12 mouse cellular contexts compared by ENCODE assay signal in the genomic region with DNA sequence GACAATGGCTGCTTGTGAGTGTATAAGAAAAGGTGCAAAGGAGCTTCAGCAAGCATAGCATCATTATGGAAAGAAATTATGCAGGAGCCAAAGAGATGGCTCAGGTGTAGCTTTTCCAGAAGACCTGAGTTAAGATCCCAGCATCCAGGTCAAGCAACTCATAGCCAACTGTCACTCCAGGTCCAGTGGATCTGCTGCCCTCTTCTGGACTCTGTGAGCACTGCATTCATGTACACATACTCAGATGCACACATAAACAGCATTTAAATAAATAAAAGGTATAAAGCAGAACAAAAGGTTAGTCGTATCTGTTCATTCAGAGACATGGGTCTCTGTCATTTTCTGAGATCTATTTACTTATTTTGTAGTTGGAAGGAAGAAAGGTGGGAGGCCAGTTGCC.
DNase-seq lines count a peak whose midpoint lies in the region; ATAC-seq and TF ChIP-seq lines count a peak whose summit lies in the region.
"Had no signal": no experiment of that assay in that cellular context is flagged by ENCODE, and none has a peak within 500 bp of the region (broad histone marks: within the 10 kb centered on the region; RNA-seq: fewer than 3 reads in every experiment).

No protein-coding gene starts in this region.

- no peak for ATAC-seq in liver, embryonic 14.5 days (ENCODE audit: insufficient read depth)
- no peak for ATAC-seq in liver, embryonic 11.5 days (replicated peaks; ENCODE audit: low FRiP score)

- H3K4me2 ChIP-seq in liver, embryonic 14.5 days (ENCODE audit: low read depth), result no peak overlapping the region
- H3K4me2 ChIP-seq in liver, embryonic 11.5 days, result no peak overlapping the region

- H3K4me1 ChIP-seq in liver, embryonic 14.5 days (replicated peaks; ENCODE audit: control insufficient read depth in 2 of 2, insufficient read depth in 2 of 2, low read length in 1 of 2), result no peaks in the 10 kb centered on the region
- H3K4me1 ChIP-seq in liver, embryonic 11.5 days (replicated peaks; ENCODE audit: control insufficient read depth, insufficient read depth, low read length), result no peaks in the 10 kb centered on the region

- TF ChIP-seq CTCF in liver, embryonic 14.5 days (IDR thresholded peaks at IDR 0.05; ENCODE audit: low read depth), result peak; percentile 41

- DNase-seq in embryo, embryonic 10 days (ENCODE audit: low spot score), result peak; percentile 44
- DNase-seq in embryo, embryonic 11 days, result no peak
- no peak for DNase-seq in liver, embryonic 14.5 days (ENCODE audit: low read depth in 3 of 3, low spot score in 3 of 3)
- no peak for DNase-seq in liver, embryonic 11.5 days (ENCODE audit: low spot score)
- DNase-seq in R1 (ENCODE audit: low read depth, low spot score), result peak; percentile 46
- peak; percentile 11 for DNase-seq in thymus, postnatal 0 days (ENCODE audit: low spot score)
- DNase-seq in urinary bladder, postnatal 4 days (ENCODE audit: low spot score in 2 of 2), result no peak
- no peak for DNase-seq in cerebellum, postnatal 4 days (ENCODE audit: low spot score in 2 of 2)
- DNase-seq: adrenal gland, adult 8-10 months; cerebellum, adult 8-10 months; heart, postnatal 36 days; kidney, postnatal 10 days had no signal

- no peak overlapping the region for H3K9ac ChIP-seq in liver, embryonic 14.5 days (replicated peaks)
- H3K9ac ChIP-seq in liver, embryonic 11.5 days (ENCODE audit: low read depth, low read length), result no peak overlapping the region

- TF ChIP-seq EP300 in liver, embryonic 14.5 days (IDR thresholded peaks at IDR 0.05; ENCODE audit: low read depth), result no peak

- no peak overlapping the region for H3K4me3 ChIP-seq in liver, embryonic 14.5 days (ENCODE audit: insufficient read depth in 1 of 2, low read depth in 2 of 2, low read length in 2 of 2)
- no peak overlapping the region for H3K4me3 ChIP-seq in liver, embryonic 11.5 days (ENCODE audit: low read depth, low read length)

- no peak overlapping the region for H3K27ac ChIP-seq in liver, embryonic 14.5 days
- H3K27ac ChIP-seq in liver, embryonic 11.5 days (ENCODE audit: low read depth, low read length), result no peak overlapping the region

- 60% methylated on average over 1 of the region's 1 CpGs for WGBS in liver, embryonic 14.5 days (ENCODE audit: insufficient replicate concordance)
- WGBS in liver, embryonic 11.5 days, result 71% methylated on average over 1 of the region's 1 CpGs

- no peaks in the 10 kb centered on the region for H3K27me3 ChIP-seq in liver, embryonic 14.5 days (ENCODE audit: control insufficient read depth, insufficient read depth, low read length)
- no peaks in the 10 kb centered on the region for H3K27me3 ChIP-seq in liver, embryonic 11.5 days (replicated peaks; ENCODE audit: control insufficient read depth, insufficient read depth, low read length)

- no peaks in the 10 kb centered on the region for H3K9me3 ChIP-seq in liver, embryonic 14.5 days (ENCODE audit: control insufficient read depth, low read length)
- H3K9me3 ChIP-seq in liver, embryonic 11.5 days (ENCODE audit: control insufficient read depth, low read length), result no peaks in the 10 kb centered on the region

- no peaks in the 10 kb centered on the region for H3K36me3 ChIP-seq in liver, embryonic 14.5 days (replicated peaks; ENCODE audit: control insufficient read depth, insufficient read depth, low read depth)
- no peaks in the 10 kb centered on the region for H3K36me3 ChIP-seq in liver, embryonic 11.5 days (ENCODE audit: control insufficient read depth, insufficient read depth, low read length)

Comparison
In these comparisons a context has a peak if more than half of its experiments do, and no peak if none do; other contexts are left out.
1. DNase-seq: peak in embryo, embryonic 10 days (single experiment), R1 (single experiment) and thymus, postnatal 0 days (single experiment); none in embryo, embryonic 11 days (single experiment), liver, embryonic 14.5 days (0 of 3), liver, embryonic 11.5 days (single experiment), urinary bladder, postnatal 4 days (0 of 2) and cerebellum, postnatal 4 days (0 of 2).